Mouse (Mus musculus) lung, postnatal 36 days (tissue): ENCODE data around the gene Cmah.

Source experiments
- DNase-seq: peaks from one replicate; pipeline ENCODE4 v3.0.0; 2022; ENCODE audit warnings: mixed read lengths

The Cmah gene

DNA sequence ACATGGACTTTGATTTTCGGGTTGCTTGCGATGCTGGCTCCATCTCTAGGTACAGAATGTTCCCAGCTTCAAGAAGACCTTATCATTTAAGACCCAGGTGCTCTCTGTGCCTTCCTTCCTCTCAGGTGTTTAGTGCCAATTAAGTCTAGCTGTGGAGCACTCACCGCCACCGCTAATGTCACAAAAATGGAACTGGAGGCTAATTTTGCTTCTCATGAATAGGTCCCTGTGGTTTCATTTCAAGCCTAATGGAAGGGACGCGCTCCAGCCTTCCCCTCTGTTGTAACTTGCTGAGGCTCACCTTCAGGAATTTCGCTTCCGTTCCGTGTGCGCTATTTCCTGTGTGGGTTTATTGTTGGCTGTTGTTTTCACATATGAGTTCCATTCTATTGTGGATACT, 193.6 kb downstream of the Cmah start:
- DNase-seq: no peak

DNA sequence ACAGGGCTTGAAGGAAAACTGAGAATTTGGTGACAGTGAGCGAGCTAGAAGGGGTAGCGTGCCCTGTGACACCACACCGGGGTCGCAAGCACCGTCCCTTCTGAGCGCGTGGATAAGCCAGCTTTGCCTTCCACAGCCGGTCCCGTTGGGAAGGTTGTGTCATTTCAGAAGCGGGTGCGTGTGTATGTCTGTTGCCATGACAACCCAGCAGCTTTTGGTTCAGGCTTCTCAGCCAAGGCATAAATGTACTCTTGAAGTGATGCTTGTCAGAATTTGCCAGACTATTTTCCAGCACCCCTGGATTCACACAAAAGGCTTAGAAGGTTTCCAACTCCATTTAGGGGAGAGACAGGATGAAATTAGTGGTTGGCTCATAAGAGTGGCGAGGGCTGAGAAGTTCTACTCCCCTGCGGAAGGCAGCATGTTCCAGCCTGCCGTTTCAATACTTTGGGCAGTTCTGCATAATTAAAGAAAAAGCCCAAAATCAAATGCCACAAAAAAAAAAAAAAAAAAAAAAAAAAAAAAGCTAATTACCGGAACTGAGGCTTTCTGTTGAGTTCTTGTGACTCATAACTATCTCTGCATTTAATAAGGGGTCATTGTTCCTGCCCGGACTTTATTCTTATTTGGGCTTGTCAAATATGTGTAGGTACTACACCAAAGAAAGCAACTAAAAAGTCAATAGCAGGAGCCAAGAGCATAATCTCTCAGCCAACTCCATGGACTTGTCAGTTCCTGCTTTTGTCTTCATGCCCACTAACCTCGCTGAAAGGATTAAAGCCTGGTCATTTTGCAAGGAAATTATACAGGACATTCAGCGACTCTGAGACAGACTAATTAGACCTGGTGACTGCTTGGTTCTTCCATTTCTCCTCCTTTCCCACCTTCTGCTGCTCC, 194.5 kb downstream of the Cmah start:
- DNase-seq: peak; percentile 43

DNA sequence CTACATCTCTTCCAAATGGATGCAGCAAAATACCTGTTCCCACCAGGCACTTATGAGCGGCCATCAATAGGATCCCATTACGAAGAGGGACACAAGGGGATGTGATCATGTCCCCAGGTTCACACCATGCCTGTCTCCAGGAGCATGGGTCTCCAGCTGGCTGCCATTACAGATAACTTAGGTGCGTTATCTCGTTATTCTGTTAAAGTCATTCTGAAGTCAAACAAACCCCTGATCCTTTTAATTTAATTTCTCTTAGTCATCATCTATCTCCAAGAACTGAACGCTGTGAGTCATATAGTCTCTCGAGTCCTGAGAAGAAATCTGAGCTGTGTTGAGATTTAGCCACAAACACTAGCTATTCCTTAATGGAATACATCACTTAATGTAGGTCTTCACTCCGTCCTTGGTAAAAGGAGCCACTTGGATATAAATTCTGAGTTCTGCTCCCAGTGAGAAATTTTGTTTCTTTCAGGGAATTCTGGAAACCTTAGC, 195.2 kb downstream of the Cmah start:
- DNase-seq: no peak

DNA sequence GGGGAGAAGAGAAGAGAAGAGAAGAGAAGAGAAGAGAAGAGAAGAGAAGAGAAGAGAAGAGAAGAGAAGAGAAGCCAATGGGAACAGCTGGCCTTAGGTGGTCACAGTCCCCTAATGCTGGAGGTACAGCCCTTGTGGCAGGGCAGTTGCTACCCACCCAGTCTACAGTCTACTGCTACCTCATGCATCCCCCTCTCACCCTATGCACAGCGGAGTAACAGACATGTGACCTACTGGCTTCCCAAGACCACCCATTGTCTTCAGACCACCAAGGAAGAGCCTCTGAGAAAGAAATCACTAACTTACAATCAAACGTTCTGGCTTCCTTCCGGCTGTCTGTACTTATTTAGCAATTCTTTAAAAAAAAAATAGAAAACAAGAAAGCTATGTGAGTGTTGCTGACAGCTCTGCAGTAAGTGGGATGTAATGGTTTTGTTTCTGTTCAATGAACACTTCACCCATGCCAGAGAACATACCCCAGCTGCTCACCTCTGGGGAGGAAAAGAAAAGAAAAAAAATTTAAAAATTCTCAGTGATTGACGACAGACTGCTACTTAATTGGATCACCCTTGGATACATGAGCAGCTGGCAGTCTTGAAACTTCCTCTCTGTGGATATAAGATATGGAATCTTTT, 196.5 kb downstream of the Cmah start:
- no peak for DNase-seq

DNA sequence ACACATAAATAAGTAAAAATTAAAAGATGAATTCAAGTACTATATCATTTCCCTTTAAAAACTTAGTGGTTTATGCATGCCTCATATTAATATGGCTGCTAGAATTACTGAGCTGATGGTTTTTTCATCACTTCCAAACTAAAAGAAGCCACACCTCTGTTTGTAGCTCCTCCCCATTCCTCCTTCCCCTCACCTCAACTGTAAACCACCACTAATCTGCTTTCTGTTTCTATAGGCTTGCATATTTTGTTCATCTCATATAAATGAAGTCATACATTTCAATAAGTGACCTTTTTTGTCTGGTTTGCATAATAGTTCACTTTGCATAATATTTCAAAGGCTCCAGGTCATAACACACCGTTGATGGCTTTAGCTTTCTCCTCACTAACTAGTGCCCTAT, 197.3 kb downstream of the Cmah start:
- DNase-seq: no peak

DNA sequence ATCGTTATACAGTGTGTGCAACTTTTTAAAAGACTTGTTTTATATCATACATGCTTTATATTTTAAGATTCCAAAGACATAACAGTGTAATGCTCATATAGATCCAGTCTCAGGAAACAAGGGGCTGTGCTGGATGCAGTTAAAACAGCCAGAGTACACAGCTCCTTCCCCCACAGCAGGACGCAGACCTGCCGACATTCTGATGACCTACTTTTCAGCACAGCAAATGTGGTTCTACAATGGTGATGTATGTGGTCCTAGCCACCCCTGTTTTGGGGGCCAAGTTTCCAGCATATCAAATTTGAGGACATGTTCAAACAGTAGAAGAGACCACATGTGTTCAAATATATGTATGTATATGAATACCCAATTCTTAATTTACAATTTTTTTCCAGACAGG, 198.3 kb downstream of the Cmah start:
- no peak for DNase-seq

DNA sequence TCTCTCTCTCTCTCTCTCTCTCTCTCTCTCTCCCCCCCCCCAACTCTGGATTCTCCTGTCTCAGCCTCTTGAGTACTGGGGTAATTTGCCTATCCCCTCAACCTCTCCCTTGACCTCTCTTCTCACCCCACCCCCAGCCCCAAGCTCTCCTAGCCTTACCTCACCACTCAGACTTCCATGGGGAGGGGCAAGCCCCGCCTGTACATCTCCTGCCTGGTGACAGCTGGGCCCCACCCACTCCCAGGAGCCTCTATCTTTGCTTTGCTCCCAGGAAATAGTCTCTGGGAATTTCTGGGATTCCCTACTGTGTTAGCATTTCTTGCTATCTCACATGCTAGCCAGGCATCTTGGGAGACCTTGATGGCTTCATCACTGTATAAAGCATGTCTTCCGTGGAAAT, 199.7 kb downstream of the Cmah start:
- no peak for DNase-seq
